Mouse (Mus musculus): ENCODE measurements around the gene Rpl12. TPM values are rescaled to one million over a fixed set of nuclear protein-coding genes. Genes with fewer than 3 reads are reported as not detected.
A peak's percentile ranks its signal among the peaks of the same experiment; 100 is the strongest.

Gene Rpl12
- total RNA-seq (2021) = 100 to 1,000 TPM; 212 to 221 TPM
- long read RNA-seq, experiment 1, transcript Rpl12-203 (7 exons, 1,242 nt) = major isoform, 55 of 62 reads
- long read RNA-seq, experiment 1, partial matches to known transcripts = 4 of 62 reads
- long read RNA-seq, experiment 1, other reads (novel, unspliced or antisense) = 2 of 62 reads
- long read RNA-seq, experiment 2, transcript Rpl12-203 (7 exons, 1,242 nt) = major isoform, 46 of 52 reads
- long read RNA-seq, experiment 2, partial matches to known transcripts = 1 of 52 reads
- long read RNA-seq, experiment 2, other reads (novel, unspliced or antisense) = 4 of 52 reads

DNA sequence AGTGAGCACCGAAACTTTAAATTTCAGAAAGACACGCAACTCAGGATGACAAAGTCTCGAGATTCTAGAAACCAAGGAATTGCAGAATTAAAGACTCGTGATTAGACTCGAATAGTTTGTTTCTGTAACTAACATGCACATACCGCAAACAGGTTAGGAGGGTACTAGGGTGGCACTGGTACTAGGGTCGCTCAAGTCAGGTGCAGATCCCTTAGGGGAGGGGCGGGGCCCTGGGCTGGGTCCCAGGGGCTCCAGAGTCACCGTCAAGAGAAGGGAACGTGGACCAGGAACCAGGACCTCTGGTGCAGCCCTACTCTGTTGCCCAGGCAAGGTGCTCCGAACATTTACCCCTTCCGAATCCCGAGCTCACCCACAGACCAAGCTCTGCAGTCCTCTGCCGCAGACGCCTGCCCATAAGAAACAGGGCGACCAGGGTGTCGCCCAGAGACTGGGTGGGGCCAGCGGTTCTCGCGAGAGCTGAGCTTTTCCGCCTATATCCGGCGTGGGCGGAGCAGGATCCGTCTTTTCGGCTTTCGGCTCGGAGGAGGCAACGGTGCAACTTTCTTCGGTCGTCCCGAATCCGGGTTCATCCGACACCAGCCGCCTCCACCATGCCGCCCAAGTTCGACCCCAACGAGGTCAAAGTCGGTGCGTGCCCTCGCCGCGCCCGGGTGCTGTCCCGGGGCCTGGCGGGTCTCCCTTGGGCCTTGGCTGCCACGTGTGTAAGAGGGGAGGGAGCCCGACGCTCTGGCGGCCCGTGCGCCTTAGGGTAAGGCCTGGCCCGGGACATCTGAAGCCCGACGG, at the start of gene Rpl12, which contains the start of gene Lrsam1:
Gene Rpl12, plus strand, starts transcription at position 368 of the 804 bp plus-strand sequence.
Gene Lrsam1, minus strand, starts transcription at position 423 of the 804 bp plus-strand sequence.
- DNase-seq (ENCODE audit: low spot score in 2 of 2) = peak; percentile 91 to 98

DNA sequence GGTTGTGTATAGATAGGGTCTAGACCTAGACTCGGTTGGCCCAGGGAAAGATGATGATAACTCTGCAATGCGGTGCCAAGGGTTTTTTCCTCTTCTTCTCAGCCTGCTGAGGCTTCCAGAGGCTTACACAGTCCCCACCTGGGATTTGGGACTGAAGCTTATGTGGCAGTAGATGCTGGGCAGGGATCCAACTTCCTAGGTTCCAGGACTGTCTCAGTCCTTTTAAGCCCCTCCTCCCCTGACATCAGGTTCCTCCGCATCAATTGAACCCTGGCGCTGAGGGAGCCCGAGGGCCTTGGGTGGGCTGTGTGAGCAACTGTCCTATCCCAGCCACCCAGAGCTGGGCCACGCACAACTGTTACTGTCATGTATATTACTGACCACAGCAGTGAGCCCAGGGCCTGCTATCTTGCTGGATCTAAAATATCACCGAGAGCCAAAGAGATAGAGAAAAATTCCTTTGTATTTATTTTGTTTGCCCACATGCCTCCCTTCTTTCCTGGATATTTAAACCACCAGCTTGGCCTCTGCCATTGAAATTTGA, 49.6 kb upstream of the Rpl12 start:
- DNase-seq (ENCODE audit: low spot score in 2 of 2) = no peak

DNA sequence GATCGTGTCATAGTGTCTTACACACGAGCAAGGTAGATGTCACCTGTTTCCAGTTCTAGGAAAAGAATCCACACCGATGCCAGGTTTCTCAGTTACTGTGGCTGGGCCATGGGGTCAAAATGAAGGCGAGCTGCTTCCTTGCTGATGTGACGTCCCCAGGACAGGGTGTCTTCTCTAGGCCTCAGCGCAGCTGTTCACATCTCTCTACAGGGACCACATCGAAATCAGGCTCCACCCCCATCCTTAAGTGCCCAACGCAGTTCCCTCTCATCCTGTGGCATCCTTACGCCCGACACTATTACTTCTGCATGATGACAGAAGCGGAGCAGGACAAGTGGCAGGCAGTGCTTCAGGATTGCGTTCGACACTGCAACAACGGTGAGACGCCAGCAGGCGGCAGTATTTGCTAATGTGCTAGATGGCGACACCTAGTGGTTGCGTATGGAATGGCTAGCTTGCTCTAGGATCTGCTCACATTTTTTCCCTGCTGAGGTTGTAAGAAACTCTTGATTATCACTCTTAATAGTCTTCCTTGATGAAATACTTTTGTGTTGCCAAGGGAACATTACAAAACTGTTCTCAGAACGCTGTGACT, 49.1 kb upstream of the Rpl12 start:
- DNase-seq (ENCODE audit: low spot score in 2 of 2) = peak; percentile 69 to 82

DNA sequence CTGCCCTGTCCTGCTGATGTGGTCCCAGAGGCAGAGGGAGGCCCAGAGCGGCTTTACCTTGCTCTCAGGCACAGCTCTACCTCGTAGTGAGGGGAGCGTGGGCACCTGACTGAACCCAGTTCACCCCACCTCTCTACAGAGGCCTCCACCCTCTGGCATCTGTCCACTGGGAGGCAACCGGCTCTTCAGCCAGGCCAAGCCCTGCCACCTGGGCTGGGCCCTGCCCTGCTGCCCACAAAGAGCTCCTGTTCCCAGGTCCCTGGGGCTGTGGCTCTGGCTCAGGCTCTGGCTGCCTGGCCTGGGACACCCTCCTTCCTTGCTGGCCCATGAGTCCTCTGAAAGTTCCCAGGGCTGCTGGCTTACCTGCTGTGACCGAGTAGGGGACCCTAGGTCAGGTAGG, 47.0 kb upstream of the Rpl12 start:
- no peak for DNase-seq (ENCODE audit: low spot score in 2 of 2)

DNA sequence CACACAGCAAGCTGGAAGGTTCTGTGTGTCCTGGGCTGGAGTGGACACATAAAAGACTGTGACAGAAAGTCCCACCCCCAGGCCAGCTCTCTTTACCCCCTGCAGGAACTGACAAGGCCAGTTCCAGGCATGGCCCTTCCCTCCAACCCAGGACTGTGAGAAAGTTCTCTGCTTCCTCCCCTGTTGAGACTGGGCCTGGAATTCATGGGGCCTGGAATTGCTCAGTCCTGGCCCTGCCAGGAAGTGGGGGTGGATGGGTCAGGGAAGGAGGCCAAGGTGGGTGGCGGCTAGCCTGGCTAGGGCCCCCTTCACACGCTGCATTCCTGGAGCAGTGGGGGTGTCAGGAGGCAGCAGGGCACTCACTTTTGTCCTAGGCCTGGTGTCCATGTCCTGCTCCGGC, 46.5 kb upstream of the Rpl12 start:
- DNase-seq (ENCODE audit: low spot score in 2 of 2) = peak in 1 of 2 experiments; percentile 58

DNA sequence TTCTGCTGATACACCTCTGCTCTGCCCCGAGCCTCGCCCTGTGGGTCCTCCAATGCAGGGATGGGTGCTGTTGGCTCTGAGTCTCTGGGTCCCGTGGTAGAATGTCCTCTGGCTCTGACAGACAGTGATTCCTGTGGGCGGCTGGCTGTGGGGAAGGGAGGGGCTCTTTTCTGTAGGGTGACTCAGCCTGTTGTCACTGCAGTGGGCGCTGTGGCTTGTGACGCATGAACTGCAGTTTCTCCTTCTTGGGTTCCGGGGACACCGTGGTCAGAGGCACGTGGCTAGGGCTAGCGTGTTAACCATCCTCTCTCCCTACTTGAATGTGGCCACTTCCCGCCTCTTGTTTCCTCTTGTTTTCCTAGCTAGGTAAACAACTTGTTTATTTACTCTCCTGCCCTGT, 43.8 kb upstream of the Rpl12 start:
- no peak for DNase-seq (ENCODE audit: low spot score in 2 of 2)

DNA sequence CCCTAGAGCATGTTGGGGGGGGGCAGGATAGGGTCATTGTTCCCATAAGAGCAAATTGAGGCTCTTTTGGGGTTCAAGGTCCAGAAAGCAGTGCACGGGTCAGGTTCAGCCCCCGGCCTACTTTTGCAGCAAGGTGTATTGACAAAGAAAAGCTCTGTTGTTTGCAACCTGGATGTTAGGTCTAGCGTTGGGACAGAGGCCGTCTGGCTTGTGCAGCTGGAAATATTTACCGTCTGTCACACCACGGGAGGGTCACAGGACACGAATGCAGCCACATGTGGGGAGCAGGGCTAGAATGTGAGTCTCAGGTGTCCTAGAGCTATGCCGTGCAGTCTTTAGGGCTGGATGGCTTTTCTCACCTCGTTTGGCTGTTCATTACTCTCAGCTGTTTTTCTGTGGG, 43.0 kb upstream of the Rpl12 start:
- no peak for DNase-seq (ENCODE audit: low spot score in 2 of 2)

DNA sequence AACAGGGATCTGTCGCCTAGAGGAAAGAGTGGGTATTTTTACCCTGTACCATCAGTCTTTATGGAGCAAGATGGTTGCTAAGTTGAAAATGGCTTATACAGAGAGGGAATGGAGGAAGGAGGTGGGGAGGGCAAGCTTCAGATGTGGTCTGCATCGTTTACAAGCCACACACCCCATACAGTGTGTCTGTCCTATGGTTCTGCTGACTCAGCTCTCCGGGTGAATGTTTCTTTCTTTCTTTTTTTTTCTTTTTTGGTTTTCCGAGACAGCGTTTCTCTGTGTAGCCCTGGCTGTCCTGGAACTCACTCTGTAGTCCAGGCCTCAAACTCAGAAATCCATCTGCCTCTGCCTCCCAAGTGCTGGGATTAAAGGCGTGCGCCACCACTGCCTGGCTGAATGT, 40.1 kb upstream of the Rpl12 start:
- DNase-seq (ENCODE audit: low spot score in 2 of 2) = no peak

DNA sequence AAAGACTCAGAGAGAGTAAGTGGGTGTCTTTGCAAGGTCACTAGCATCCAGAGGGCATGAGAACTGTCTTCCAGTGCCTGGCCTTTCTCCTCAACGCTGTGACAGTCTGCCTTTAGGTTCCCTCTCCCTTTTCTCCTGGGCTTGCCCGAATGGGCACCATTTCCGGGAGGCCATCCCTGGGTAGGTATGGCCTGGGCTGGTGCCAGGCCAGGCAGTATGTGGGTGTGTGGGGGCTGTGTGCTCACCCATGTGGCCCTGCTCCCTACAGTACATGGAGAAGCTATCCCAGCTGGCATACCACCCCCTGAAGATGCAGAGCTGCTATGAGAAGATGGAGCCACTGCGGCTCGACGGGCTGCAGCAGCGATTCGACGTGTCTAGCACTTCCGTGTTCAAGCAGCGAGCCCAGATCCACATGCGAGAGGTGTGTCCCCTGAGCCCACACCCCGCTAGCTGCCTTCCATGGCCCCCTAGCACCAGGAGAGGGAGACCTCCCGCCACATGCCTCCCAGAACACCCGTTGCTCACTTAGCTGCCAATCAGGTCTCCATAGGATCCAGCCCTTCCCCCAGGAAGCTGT, 39.5 kb upstream of the Rpl12 start:
- DNase-seq (ENCODE audit: low spot score in 2 of 2) = no peak

DNA sequence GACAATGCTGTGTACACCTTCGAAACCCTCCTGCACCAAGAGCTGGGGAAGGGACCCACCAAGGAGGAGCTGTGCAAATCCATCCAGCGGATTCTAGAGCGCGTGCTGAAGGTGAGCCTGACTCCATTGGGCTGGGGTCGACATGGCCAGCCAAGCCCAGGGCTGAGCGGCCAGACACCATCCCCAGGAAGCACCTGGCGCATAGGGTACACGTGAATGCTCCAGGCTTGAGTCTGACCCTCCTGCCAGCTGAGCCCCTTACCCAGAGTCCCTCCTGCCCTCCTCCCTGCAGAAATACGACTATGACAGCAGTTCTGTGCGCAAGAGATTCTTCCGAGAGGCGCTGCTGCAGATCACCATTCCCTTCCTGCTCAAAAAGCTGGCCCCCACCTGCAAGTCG, 38.8 kb upstream of the Rpl12 start:
- DNase-seq (ENCODE audit: low spot score in 2 of 2) = no peak

DNA sequence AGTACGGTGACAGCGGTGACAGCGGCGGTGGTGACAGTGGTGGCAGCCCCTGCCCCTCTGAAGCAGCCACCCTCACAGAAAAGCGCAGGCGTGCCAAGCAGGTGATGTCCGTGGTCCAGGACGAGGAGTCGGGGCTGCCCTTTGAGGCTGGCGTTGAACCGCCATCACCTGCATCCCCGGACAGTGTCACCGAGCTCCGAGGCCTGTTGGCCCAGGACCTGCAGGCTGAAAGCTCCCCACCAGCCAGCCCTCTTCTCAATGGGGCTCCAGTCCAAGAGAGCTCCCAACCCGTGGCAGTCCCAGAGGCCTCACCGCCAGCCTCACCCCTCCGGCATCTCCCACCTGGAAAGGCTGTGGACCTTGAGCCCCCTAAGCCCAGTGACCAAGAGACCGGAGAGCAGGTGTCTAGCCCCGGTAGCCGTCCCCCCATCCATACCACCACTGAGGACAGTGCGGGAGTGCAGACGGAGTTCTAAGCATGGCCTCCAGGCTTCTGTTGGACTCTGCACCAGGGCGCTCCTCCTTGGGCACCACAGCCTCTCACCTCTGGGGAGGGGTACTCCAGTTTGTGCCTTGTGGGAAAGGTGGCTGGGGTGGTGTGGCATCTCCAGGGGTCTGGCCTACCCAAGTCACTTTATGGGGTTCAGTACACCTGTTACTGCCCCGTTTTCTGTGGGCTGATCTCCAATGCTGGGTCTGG, 37.7 kb upstream of the Rpl12 start:
- DNase-seq (ENCODE audit: low spot score in 2 of 2) = no peak

DNA sequence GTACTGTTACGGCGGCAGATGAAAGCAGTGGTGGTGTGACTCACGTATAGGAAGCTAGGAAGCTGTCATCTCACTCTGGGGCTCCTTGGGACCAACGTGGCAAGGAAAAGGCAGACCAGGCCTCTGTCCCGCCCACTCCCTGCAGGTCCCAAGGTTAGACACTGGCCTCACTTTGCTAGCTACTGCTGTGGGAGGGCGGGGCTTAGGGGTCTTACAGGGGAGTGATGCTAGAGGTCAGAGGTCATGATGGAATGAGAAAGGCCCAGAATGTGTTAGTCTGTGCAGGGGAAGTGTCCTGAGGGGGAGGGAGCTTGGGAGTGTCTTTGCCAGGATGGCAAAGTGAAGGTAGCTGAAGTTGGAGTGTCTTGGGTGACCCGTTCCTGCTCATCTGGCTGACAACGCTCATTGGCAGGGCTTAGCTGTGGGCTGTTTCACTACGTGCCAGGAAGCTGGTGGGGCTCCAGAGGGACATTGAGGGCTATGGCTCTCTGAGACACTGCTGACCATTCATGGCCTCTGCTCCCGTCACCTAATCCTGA, 37.0 kb upstream of the Rpl12 start:
- DNase-seq (ENCODE audit: low spot score in 2 of 2) = no peak

DNA sequence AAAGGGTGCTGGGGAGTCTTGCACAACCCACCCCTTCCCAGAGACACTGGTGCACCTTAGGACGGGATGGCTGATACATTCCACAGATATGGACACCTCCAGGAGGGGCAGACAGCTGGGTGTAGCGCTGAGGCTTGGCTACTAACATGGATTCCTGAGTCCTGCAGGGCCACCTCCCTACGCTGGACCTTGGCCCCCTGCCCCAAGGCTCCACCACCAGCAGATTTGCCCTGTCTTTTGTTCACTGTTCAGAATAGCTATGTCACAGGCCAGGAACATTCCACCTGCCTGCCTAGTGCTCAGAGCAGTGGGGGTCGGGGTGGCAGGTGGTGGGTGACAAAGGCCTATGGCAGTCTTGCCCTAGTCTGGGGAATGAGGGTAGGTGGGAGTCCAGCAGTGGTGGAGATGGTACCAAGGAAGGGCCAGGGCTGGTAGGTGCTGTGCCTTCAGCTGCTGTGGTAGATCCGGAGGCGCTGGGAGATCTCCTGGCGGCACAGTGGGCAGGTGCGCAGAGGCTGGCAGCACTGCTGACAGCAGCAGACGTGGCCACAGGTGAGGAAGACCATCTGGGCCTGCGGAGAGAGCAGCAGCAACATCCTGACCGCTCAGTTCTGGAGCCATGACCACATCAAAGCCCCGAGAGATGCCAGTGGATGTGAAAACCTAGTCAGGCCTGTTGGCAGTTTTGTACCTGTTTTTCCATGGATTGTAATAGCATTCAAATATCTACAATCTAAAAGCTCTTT, 34.9 kb upstream of the Rpl12 start:
- DNase-seq (ENCODE audit: low spot score in 2 of 2) = no peak

DNA sequence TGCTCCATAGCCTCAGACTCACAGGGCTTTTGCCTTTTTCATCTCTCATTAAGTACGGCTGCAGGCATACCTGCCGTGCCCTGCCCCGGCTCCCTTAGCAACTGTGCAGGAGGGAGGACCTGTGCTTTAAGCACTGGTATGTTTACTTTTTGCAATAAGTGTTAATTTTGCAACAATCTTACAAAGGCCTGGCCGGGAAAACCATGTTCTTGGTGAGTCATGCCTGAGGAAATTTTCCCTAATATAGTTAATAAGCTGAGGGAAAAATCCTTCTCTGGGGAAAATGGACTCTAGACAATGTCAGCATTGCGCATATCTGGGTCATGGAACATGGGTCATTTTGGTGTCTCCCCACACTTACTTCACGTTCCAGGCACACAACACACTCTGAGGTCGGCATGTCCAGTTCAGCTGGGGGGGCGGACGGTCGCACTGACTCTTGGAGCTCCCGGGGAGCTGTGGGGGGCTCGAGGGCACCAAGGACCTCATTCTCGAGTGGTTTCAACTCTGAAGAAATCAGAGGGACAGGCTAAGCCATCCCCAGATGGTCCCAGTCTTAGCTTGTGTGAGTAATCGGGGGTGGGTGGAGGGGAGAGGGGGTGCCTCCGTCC, 33.6 kb upstream of the Rpl12 start:
- DNase-seq (ENCODE audit: low spot score in 2 of 2) = no peak

DNA sequence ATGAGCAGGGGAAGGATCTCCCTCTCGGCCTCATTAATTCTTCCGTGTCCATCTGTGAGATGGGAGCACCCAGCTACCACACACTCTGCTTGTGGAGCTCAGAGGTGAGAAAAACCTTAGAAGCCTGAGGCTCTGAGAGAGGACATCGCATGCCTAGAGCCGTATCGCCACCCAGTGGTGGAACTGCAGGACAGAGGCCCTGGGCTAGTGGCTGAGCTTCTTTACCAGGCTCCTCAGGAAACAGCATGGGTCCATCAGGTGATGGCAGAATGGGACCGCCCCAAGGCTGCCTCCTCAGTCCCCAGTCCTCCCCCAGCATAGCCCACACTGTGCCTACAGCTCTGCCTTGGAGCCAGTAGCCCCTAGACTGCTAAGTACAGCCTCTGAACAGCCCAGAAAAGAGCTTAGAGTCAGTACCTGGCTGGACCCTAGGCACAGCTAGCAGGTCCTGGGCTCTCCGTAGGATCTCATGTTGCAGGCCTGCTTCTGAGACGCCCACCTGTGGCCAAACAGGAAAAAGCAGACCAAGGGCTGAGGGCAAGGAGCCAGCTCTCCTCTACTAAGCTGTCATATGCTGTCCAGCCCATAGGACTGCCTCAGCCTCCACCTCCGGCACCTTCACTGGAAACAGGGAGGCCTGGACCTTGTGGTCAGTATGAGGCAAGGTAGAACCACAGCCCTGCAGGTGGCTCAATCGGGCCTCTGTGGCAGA, 33.0 kb upstream of the Rpl12 start:
- DNase-seq (ENCODE audit: low spot score in 2 of 2) = peak; percentile 60 to 69

DNA sequence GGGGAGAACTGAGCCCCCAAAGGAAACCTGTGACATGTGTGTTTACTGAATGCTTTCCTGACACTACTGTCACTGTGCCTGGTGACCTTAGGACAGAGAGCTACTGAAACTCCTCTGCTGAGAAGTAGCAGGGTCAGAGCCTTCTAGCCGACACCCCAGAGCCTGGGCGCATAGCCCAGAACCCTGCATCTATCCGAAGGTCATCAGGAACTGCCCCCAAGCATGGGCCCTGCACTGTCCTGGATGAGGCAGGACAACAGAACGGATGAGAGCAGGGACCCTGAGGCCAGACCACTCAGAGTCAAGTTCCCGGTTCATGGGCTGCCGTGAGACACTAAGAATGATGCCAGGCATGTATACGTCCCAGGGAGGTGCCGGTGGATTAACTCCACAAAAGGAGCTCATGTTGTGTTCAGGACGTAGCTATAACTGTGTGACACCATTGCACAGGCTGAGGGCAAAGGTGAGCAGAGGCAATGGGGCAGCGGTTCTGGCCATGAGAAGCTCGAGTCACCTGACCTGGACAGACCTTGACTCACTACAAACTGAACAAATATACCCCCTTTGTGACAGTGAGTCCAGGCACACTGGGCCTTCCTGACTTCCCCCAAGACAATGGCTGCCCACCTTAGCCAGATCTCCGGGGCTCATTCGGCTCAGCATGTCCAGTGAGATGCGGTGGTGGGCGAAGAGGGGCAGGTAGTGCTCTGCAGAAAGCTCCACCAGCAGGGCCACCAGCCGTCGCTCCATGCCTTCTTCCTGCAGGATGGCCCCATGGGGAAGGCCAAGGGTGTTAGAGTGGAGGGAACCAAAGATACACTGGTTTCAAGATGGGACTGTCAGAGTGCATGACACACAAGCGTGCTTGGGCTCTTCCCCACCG, 32.2 kb upstream of the Rpl12 start:
- no peak for DNase-seq (ENCODE audit: low spot score in 2 of 2)

DNA sequence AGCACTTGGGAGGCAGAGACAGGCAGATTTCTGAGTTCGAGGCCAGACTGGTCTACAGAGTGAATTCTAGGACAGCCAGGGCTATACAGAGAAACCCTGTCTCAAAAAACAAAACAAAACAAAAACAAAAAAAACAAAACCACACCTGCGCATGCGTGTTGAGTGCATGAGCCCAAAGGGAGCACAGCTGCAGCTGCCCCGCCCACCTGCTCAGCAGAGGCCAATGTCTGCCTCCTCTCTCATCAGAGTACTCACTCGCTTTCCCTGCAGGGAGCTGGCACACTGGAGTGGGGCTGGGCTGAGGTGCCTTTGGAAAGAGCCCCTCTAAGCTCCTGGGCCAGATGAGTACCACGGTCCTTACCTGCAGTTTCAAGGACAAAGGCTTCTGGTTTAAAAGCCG, 29.6 kb upstream of the Rpl12 start:
- DNase-seq (ENCODE audit: low spot score in 2 of 2) = no peak

DNA sequence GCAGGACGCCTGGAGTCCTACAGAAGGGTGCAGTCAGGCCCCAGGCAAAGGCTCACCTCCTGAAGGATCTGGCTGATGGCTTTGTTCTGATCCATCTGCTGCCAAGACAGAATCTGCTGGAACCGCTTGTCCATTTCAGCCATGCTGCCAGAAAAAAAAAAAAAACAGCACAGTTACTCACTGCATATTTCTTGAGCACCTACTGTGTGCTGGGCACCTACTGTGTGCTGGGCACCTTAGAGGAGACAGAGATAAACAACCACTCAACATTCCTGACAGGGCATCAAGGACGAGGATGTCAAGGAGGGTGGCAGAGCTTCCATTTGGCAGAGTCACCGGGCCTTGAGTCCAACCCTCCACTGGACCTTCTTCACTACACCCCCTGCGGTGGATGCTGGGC, 22.6 kb upstream of the Rpl12 start:
- DNase-seq (ENCODE audit: low spot score in 2 of 2) = no peak
